Mouse (Mus musculus) midbrain, postnatal 0 days (tissue): ENCODE results near the gene Rrnad1. TPM values are rescaled to one million over a fixed set of nuclear protein-coding genes. Genes with fewer than 3 reads are reported as not detected.
A peak's percentile ranks its signal among the peaks of the same experiment; 100 is the strongest.

ENCODE experiments used
- ATAC-seq: fragments of 200-750 bp; cut with Nextera tagmentation; 2 replicates; pipeline ENCODE4 v1.8.0; 2017; ENCODE audit warnings: moderate number of reproducible peaks, mild to moderate bottlenecking, moderate TSS enrichment, moderate library complexity; ENCODE audit not compliant: low FRiP score
- DNase-seq: peaks from one replicate; pipeline ENCODE4 v3.0.0-alpha.2; 2015; ENCODE audit warnings: low spot score
- H3K27ac ChIP-seq: fragments of 300-500 bp; sonication (generic); 2 replicates; pipeline ENCODE4 v1.5.1; 2014; ENCODE audit warnings: low read depth, mild to moderate bottlenecking, low read length, mixed read lengths
- H3K27me3 ChIP-seq: fragments of 300-500 bp; sonication (generic); 2 replicates; pipeline ENCODE4 v1.6.1; 2014; ENCODE audit warnings: low read length, control low read depth, mixed read lengths; ENCODE audit not compliant: insufficient read depth
- H3K36me3 ChIP-seq: fragments of 300-500 bp; sonication (generic); 2 replicates; pipeline ENCODE4 v1.6.1; 2014; ENCODE audit warnings: low read length, control low read depth, mixed read lengths; ENCODE audit not compliant: insufficient read depth
- H3K4me1 ChIP-seq: fragments of 300-500 bp; sonication (generic); 2 replicates; pipeline ENCODE4 v1.6.1; 2014; ENCODE audit warnings: mild to moderate bottlenecking, control low read depth, antibody characterized with exemption, low read length, mixed read lengths; ENCODE audit not compliant: insufficient read depth
- H3K4me2 ChIP-seq: fragments of 300-500 bp; sonication (generic); 2 replicates; pipeline ENCODE4 v1.6.1; 2014; ENCODE audit warnings: low read depth, mild to moderate bottlenecking, low read length, mixed read lengths; ENCODE audit not compliant: poor library complexity, severe bottlenecking
- H3K4me3 ChIP-seq: fragments of 300-500 bp; sonication (generic); 2 replicates; pipeline ENCODE4 v1.5.1; 2014; ENCODE audit warnings: low read depth, mild to moderate bottlenecking, low read length, moderate library complexity
- H3K9ac ChIP-seq: fragments of 300-500 bp; sonication (generic); replicated peaks from 2 replicates; pipeline ENCODE4 v1.6.1; 2014; ENCODE audit warnings: mild to moderate bottlenecking, low read length, moderate library complexity, mixed read lengths; ENCODE audit not compliant: poor library complexity, severe bottlenecking
- H3K9me3 ChIP-seq: fragments of 300-500 bp; sonication (generic); 2 replicates; pipeline ENCODE4 v1.6.1; 2016; ENCODE audit warnings: low read length, control low read depth
- CTCF ChIP-seq: IDR thresholded peaks from 2 replicates; pipeline ENCODE4 v1.5.1; 2016; ENCODE audit warnings: antibody characterized with exemption, mild to moderate bottlenecking
- WGBS: fragments of 180-500 bp; shearing (Covaris S2); extraction: QIAGEN DNeasy Blood & Tissue Kit; methylation state at CpG from one replicate; pipeline ENCODE4 v1.1.7; 2014; 5-methylcytosine and 5-hydroxymethylcytosine counted together
- polyA plus RNA-seq: library from polyadenylated mRNA; unstranded; fragments of >200 nt; fragmentation: Nextera tagmentation; extraction: Ambion mirVana; gene quantifications from 2 replicates; pipeline ENCODE4 v1.2.1, GENCODE M21; 2015
- total RNA-seq: library from RNA; depleted of rRNA; stranded (reverse); fragments of >200 nt; gene quantifications from 2 replicates; pipeline ENCODE4 v1.2.3, GENCODE M21; 2014

Gene Rrnad1
- total and polyA plus RNA-seq, 2 experiments from 2014 or later, result 17.6 to 27.8 TPM

- H3K9ac ChIP-seq, result 0 out of 2 replicates have a peak overlapping the region, but pooled peaks have one; percentile 13
- ATAC-seq (no peak), DNase-seq (no peak)
- no peak for TF ChIP-seq CTCF
- H3K36me3 ChIP-seq, result no peaks in the 10 kb centered on the region
- peaks cover 14% of the 10 kb centered on the region for H3K4me1 ChIP-seq
- H3K4me2 ChIP-seq, result peak overlapping the region; percentile 64
- H3K27ac ChIP-seq, result no peak overlapping the region
- 0% methylated on average over 17 of the region's 17 CpGs for WGBS
- H3K9me3 ChIP-seq, result no peaks in the 10 kb centered on the region
- H3K4me3 ChIP-seq, result peak overlapping the region; percentile 26
- H3K27me3 ChIP-seq, result 0 out of 2 replicates have a peak, but pooled peaks cover 4% of the 10 kb centered on the region
These were observed 17.3 kb upstream of the Rrnad1 start for GRCm38 (mm10) chr3:87947811-87948199.

- H3K36me3 ChIP-seq, result peaks cover 4% of the 10 kb centered on the region; the same call in 1 of the 2 replicates
- TF ChIP-seq CTCF, result no peak
- no peak overlapping the region for H3K27ac ChIP-seq
- no peak for DNase-seq
- peaks cover 14% of the 10 kb centered on the region for H3K4me1 ChIP-seq
- H3K9ac ChIP-seq, result 0 out of 2 replicates have a peak overlapping the region, but pooled peaks have one; percentile 13
- peak overlapping the region; percentile 64 for H3K4me2 ChIP-seq
- peak overlapping the region; percentile 26 for H3K4me3 ChIP-seq
- H3K27me3 ChIP-seq, result 0 out of 2 replicates have a peak, but pooled peaks cover 4% of the 10 kb centered on the region
- ATAC-seq, result no peak
- H3K9me3 ChIP-seq, result no peaks in the 10 kb centered on the region
- 7% methylated on average over 26 of the region's 26 CpGs for WGBS
These were observed 16.7 kb upstream of the Rrnad1 start for GRCm38 (mm10) chr3:87947056-87947810.

DNA sequence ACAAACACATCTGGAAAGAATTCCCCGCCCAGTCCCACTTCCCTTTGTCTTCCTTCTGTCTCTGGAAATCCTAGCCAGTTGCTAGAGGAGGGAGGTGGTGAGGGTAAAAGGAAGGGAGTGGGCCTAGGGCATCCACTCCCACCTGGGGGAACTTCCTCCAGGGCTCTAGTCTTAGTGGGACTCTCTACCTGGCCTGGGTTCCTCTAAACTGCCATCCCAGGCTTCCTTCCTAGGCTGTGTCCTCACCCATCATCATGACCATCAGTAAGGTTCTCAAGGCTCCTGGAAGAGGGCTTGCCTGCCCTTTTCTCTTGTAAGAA lies 16.0 kb upstream of the Rrnad1 start:
- Histone ChIP-seq H3K4me3 (no peak overlapping the region), H3K4me1 (peaks cover 14% of the 10 kb centered on the region), H3K27me3 (0 out of 2 replicates have a peak, but pooled peaks cover 4% of the 10 kb centered on the region), H3K27ac (no peak overlapping the region), H3K9ac (no peak overlapping the region), H3K4me2 (no peak overlapping the region), H3K9me3 (no peaks in the 10 kb centered on the region), H3K36me3 (peaks cover 9% of the 10 kb centered on the region)
- ATAC-seq (no peak), DNase-seq (no peak)
- no peak for TF ChIP-seq CTCF
- 45% methylated on average over 1 of the region's 1 CpGs for WGBS

DNA sequence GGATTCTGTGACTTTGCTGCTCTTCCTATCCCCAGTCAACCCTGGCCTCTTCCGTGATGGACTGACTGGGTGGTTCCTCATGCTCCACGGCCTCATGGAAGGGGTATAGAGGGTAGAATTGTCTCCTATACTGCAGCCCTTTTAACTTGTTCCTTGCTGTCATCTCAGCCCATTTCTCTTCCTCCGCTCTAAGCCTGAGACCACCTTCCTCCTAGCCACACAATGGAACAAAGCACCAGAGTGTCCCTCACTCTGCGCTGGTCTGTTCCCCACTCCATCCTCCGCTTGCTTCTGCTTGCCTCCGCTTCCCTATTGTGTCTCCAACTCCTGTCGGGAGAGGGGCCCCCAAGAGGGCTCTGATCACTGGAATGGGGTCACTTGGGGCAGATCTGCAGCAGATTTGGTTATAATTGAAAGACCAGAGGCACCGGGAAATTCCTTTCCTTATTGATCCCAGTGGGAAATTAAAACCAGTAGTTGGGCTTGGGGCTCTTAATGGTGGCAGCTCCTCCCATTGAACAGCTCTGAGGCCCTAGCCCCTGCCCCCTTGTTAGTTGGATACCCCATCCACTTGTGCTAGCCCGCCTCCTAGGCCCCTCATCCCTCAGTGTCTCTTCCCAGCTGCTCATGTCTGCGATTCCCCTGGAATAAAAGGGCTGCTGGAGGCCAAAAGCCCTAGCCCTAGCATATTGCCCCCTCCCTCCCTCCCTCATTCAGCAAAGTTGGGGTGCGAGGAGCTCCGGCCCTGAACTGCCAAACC lies 15.4 kb upstream of the Rrnad1 start:
- no peak for TF ChIP-seq CTCF

GRCm38 (mm10) chr3:87944838-87945600 lies 14.5 kb upstream of the Rrnad1 start:
- no peak for TF ChIP-seq CTCF

More for the DNA sequence above, 15.4 kb upstream of the Rrnad1 start:
- Histone ChIP-seq H3K9ac (no peak overlapping the region), H3K27ac (no peak overlapping the region), H3K36me3 (peaks cover 15% of the 10 kb centered on the region), H3K27me3 (0 out of 2 replicates have a peak, but pooled peaks cover 4% of the 10 kb centered on the region), H3K4me1 (peaks cover 14% of the 10 kb centered on the region), H3K9me3 (no peaks in the 10 kb centered on the region), H3K4me2 (no peak overlapping the region), H3K4me3 (no peak overlapping the region)
- WGBS, result 34% methylated on average over 12 of the region's 12 CpGs
- no peak for ATAC-seq
- DNase-seq, result no peak

More at GRCm38 (mm10) chr3:87944838-87945600, 14.5 kb upstream of the Rrnad1 start:
- DNase-seq (no peak), ATAC-seq (no peak)
- Histone ChIP-seq H3K4me1 (peaks cover 14% of the 10 kb centered on the region), H3K4me2 (no peak overlapping the region), H3K27ac (0 out of 2 replicates have a peak overlapping the region, but pooled peaks have one; percentile 12), H3K4me3 (no peak overlapping the region), H3K9ac (no peak overlapping the region), H3K27me3 (0 out of 2 replicates have a peak, but pooled peaks cover 4% of the 10 kb centered on the region), H3K36me3 (peaks cover 19% of the 10 kb centered on the region), H3K9me3 (no peaks in the 10 kb centered on the region)
- 24% methylated on average over 4 of the region's 4 CpGs for WGBS
